Mouse (Mus musculus) C2C12 (cell line): ENCODE measurements at regions not wholly inside any gene's neighbourhood (a gene's known extent, or its start where the extent isn't known, plus 50 kb on each side); places are given as distances from the start of the nearest gene placed in this dataset.

Experiments
- H3K27me3 ChIP-seq: one replicate; pipeline ENCODE4 v1.6.1; 2011; ENCODE audit not compliant: control insufficient read depth, insufficient read depth, insufficient read length
- H3K36me3 ChIP-seq: one replicate; pipeline ENCODE4 v1.6.1; 2011; ENCODE audit not compliant: control insufficient read depth, insufficient read depth
- H3K4me3 ChIP-seq: one replicate; pipeline ENCODE4 v1.5.1; 2011; ENCODE audit warnings: mild to moderate bottlenecking, control low read depth; ENCODE audit not compliant: poor library complexity, insufficient read depth, severe bottlenecking
- H3K79me2 ChIP-seq: one replicate; pipeline ENCODE4 v1.6.1; 2011; ENCODE audit not compliant: control insufficient read depth, insufficient read depth
- H3K79me3 ChIP-seq: one replicate; pipeline ENCODE4 v1.6.1; 2011; ENCODE audit warnings: low read depth, control low read depth
- H3ac ChIP-seq: one replicate; pipeline ENCODE3; 2011; ENCODE audit warnings: low read depth; ENCODE audit not compliant: control insufficient read depth, insufficient read length
- CEBPB ChIP-seq: IDR thresholded peaks from one replicate; pipeline ENCODE4 v1.6.1; 2011; ENCODE audit warnings: low read depth, mild to moderate bottlenecking, control low read depth, moderate library complexity
- CTCF ChIP-seq: IDR thresholded peaks from one replicate; pipeline ENCODE4 v1.5.1; 2011; ENCODE audit not compliant: control insufficient read depth, insufficient read depth, insufficient read length
- FOSL1 ChIP-seq: IDR thresholded peaks from one replicate; pipeline ENCODE4 v1.8.0; 2011; ENCODE audit warnings: mild to moderate bottlenecking, low read length; ENCODE audit not compliant: poor library complexity, insufficient read depth, severe bottlenecking
- MAX ChIP-seq: IDR thresholded peaks from one replicate; pipeline ENCODE4 v1.6.1; 2011; ENCODE audit warnings: mild to moderate bottlenecking, control low read depth
- MYOD1 ChIP-seq: IDR thresholded peaks from one replicate; pipeline ENCODE4 v1.6.1; 2011; ENCODE audit warnings: low read depth; ENCODE audit not compliant: control insufficient read depth, insufficient read length
- MYOG ChIP-seq: IDR thresholded peaks from one replicate; pipeline ENCODE4 v1.6.1; 2011; ENCODE audit not compliant: control insufficient read depth, insufficient read length; ENCODE audit errors: extremely low read depth
- USF1 ChIP-seq: IDR thresholded peaks from one replicate; pipeline ENCODE4 v1.6.1; 2011; ENCODE audit warnings: low read depth, mild to moderate bottlenecking, control low read depth, moderate library complexity

DNA sequence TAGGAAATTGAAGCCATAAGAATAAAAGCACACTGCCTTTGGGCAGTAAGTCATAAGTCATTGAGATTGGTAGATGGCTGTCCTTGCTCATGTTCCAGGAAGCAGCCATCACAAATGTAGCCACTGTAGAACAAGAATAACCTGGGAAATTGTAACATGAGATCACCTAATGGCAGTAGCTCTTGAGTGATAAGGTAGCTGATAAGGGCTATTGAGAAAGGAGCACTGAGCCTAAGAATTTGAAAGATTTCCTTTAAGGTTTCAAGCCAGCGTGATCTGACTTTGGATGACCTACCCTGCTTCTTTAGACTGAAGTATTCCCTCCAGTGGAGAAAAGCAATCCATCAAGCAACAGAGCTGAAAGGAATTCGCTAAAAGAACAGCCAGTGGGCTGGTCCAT lies 117.8 kb upstream of the Ppp2r3a start:
- Histone ChIP-seq H3K27me3 (peaks cover 3% of the 10 kb centered on the region), H3K36me3 (no peaks in the 10 kb centered on the region), H3K4me3 (no peak overlapping the region), H3ac (no peak overlapping the region), H3K79me2 (no peaks in the 10 kb centered on the region), H3K79me3 (no peaks in the 10 kb centered on the region)
- TF ChIP-seq FOSL1 (no peak), MYOG (no peak), CEBPB (no peak), USF1 (no peak), MYOD1 (no peak), CTCF (no peak), MAX (no peak)

DNA sequence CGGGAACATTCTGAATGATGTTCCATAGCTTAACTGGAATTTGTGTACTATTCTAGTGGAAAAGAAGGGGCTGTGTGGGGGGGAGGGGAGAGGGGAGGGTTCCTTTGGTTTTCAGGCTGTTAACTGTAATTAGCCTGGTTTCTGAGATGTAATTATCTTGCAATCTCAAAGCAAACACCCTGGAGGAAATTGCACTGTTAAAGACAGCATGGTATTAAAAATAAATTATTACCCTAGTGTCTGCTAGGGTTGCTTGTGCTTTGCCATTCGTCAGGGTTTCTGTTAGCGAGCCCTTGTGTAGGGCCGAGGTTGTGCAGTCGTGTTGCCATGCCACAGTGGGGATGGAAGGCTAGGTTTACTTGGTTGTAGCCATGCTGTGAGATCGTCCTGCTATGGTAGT lies 105.0 kb upstream of the Ppp2r3a start:
- TF ChIP-seq FOSL1, result no peak
- TF ChIP-seq MYOG, result no peak
- no peak for TF ChIP-seq CEBPB
- no peak for TF ChIP-seq MYOD1
- TF ChIP-seq USF1, result no peak
- TF ChIP-seq CTCF, result no peak
- no peak for TF ChIP-seq MAX
- Histone ChIP-seq H3K36me3 (no peaks in the 10 kb centered on the region), H3K27me3 (peaks cover 5% of the 10 kb centered on the region), H3K79me2 (no peaks in the 10 kb centered on the region), H3K4me3 (no peak overlapping the region), H3K79me3 (no peaks in the 10 kb centered on the region), H3ac (no peak overlapping the region)

DNA sequence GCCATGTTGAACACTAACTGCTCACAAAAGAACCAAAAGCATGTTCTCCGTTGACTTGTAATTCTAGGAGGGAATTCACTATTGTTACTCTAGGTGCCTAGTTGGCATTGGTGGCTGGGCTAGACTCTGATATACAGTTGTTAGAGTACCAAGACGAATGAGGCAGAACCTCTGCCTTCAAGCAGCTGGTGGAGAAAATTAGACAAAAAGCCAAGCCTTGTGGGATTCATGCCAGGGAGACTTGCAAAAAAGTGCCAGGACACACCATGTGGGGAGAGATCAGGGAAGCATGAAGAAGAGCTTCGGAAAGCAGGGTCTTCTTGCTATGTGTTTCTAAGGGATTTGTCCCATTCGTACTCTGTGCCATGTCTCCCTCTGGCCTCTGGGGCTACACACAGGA lies 97.2 kb upstream of the Ppp2r3a start:
- no peaks in the 10 kb centered on the region for H3K79me2 ChIP-seq

DNA sequence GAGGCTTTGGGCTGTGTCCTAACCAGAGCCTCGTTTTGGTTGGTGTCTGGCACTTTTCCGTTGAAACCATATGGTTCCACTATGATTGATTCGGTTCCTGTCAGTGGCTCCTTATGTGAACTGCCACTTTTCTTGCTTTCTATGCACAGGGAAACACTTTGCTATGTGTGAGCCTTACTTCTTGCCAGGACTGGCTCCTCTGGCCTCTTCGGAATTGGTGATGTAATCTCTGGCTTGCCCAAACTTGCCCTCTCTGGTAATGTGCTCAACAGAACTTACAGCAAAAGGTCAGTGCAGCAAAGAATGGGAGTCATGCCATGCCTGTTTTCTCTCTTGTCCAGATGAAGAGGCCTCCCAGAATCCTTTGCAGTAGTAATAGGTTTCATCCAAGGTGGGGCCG lies 91.3 kb upstream of the Ppp2r3a start:
- Histone ChIP-seq H3K79me3 (no peaks in the 10 kb centered on the region), H3K79me2 (no peaks in the 10 kb centered on the region), H3K36me3 (no peaks in the 10 kb centered on the region), H3K4me3 (no peak overlapping the region), H3K27me3 (no peaks in the 10 kb centered on the region), H3ac (no peak overlapping the region)
- TF ChIP-seq MAX, result no peak
- no peak for TF ChIP-seq MYOG
- TF ChIP-seq CTCF, result no peak
- TF ChIP-seq FOSL1, result no peak
- no peak for TF ChIP-seq MYOD1
- TF ChIP-seq USF1, result no peak
- TF ChIP-seq CEBPB, result no peak

More for the DNA sequence above, 97.2 kb upstream of the Ppp2r3a start:
- peaks cover 6% of the 10 kb centered on the region for H3K27me3 ChIP-seq
- H3K36me3 ChIP-seq, result no peaks in the 10 kb centered on the region
- no peak overlapping the region for H3ac ChIP-seq
- no peak overlapping the region for H3K4me3 ChIP-seq
- H3K79me3 ChIP-seq, result no peaks in the 10 kb centered on the region
- TF ChIP-seq MAX (no peak), USF1 (no peak), CTCF (no peak), MYOD1 (no peak), FOSL1 (no peak), CEBPB (no peak), MYOG (no peak)

DNA sequence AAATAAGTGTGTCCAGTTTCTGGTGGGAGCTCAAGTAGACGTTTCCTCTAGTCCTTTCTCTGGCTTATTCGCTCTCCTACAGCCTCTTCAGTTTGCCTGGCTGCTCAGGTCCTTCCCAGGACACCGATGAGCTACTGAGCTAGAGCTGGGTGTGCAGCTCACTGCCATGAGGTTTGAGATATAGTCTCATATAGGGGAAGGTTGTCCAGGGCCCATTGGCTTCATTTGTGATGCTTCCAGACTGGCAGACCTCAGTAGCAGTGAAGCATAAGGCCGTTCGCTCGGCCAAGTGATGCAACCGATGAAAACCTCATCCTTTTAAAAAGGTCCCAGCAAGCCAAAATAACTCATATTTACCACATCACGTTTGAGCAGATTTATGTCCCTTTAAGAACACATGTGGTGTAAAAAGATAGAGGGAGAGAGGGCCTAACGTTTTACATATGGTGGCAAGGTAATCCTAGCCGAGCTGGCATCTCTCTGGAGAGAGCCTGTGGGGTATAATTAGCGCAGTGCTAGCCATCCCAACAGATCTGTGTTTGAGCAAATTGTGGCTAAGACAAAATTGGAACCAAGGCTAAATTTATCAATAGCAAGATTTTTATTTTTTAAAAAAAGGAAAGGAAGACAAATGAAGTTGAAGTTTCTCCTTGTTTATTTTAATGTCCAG lies 89.3 kb upstream of the Ppp2r3a start:
- no peaks in the 10 kb centered on the region for H3K79me2 ChIP-seq
- H3K4me3 ChIP-seq, result no peak overlapping the region
- no peaks in the 10 kb centered on the region for H3K27me3 ChIP-seq
- TF ChIP-seq MYOG, result no peak
- no peak for TF ChIP-seq CTCF
- TF ChIP-seq MAX, result no peak
- no peak for TF ChIP-seq USF1
- TF ChIP-seq FOSL1, result no peak
- TF ChIP-seq CEBPB, result no peak
- no peak for TF ChIP-seq MYOD1
- H3K36me3 ChIP-seq, result no peaks in the 10 kb centered on the region
- H3ac ChIP-seq, result no peak overlapping the region
- H3K79me3 ChIP-seq, result no peaks in the 10 kb centered on the region
